Mouse (Mus musculus) kidney, embryonic 16.5 days (tissue): Measurements from ENCODE around the gene Tspan4. TPM values are rescaled to one million over a fixed set of nuclear protein-coding genes. Genes with fewer than 3 reads are reported as not detected.

Experiments
- ATAC-seq: fragments of 200-750 bp; cut with Nextera tagmentation; 2 replicates; pipeline ENCODE4 v1.8.0; 2017; ENCODE audit warnings: moderate TSS enrichment; ENCODE audit not compliant: low FRiP score, low TSS enrichment
- H3K27ac ChIP-seq: fragments of 300-500 bp; sonication (generic); 2 replicates; pipeline ENCODE4 v1.5.1; 2014; ENCODE audit warnings: low read length
- H3K27me3 ChIP-seq: fragments of 300-500 bp; sonication (generic); 2 replicates; pipeline ENCODE4 v1.6.1; 2014; ENCODE audit warnings: low read length, control low read depth, mixed read lengths; ENCODE audit not compliant: insufficient read depth
- H3K36me3 ChIP-seq: fragments of 300-500 bp; sonication (generic); 2 replicates; pipeline ENCODE4 v1.6.1; 2014; ENCODE audit warnings: low read length, control low read depth, mixed read lengths; ENCODE audit not compliant: insufficient read depth
- H3K4me1 ChIP-seq: fragments of 300-500 bp; sonication (generic); 2 replicates; pipeline ENCODE4 v1.6.1; 2014; ENCODE audit warnings: low read length, control low read depth, mixed read lengths; ENCODE audit not compliant: insufficient read depth
- H3K4me2 ChIP-seq: fragments of 300-500 bp; sonication (generic); replicated peaks from 2 replicates; pipeline ENCODE4 v1.6.1; 2014; ENCODE audit warnings: low read depth, low read length
- H3K4me3 ChIP-seq: fragments of 300-500 bp; sonication (generic); 2 replicates; pipeline ENCODE4 v1.5.1; 2014; ENCODE audit warnings: mild to moderate bottlenecking, low read length
- H3K9ac ChIP-seq: fragments of 300-500 bp; sonication (generic); replicated peaks from 2 replicates; pipeline ENCODE4 v1.6.1; 2014; ENCODE audit warnings: low read length
- H3K9me3 ChIP-seq: fragments of 300-500 bp; sonication (generic); 2 replicates; pipeline ENCODE4 v1.6.1; 2016; ENCODE audit warnings: low read length, control low read depth
- WGBS: fragments of 180-500 bp; shearing (Covaris S2); extraction: QIAGEN DNeasy Blood & Tissue Kit; methylation state at CpG from one replicate; pipeline ENCODE4 v1.1.7; 2014; 5-methylcytosine and 5-hydroxymethylcytosine counted together
- polyA plus RNA-seq: library from polyadenylated mRNA; unstranded; fragments of >200 nt; fragmentation: Nextera tagmentation; extraction: Ambion mirVana; gene quantifications from 2 replicates; pipeline ENCODE4 v1.2.1, GENCODE M21; 2015

Tspan4 gene
- polyA plus RNA-seq, 1 experiment from 2014 or later, result 110 TPM

- H3K4me1 ChIP-seq, result peaks cover 21% of the 10 kb centered on the region
- no peaks in the 10 kb centered on the region for H3K9me3 ChIP-seq
- H3K4me3 ChIP-seq, result no peak overlapping the region
- H3K36me3 ChIP-seq, result peaks cover 33% of the 10 kb centered on the region
- no peak overlapping the region for H3K27ac ChIP-seq
- no peak for ATAC-seq
- H3K9ac ChIP-seq, result no peak overlapping the region; the same call in 1 of the 2 replicates
- H3K4me2 ChIP-seq, result no peak overlapping the region
- no peaks in the 10 kb centered on the region for H3K27me3 ChIP-seq
These were observed 23.1 kb upstream of the Tspan4 start for GRCm38 (mm10) chr7:141451928-141452327.

- H3K4me1 ChIP-seq, result peaks cover 16% of the 10 kb centered on the region
- peaks cover 31% of the 10 kb centered on the region for H3K36me3 ChIP-seq
- H3K27me3 ChIP-seq, result no peaks in the 10 kb centered on the region
- ATAC-seq, result no peak
- H3K9me3 ChIP-seq, result no peaks in the 10 kb centered on the region
- H3K27ac ChIP-seq, result no peak overlapping the region
- no peak overlapping the region for H3K4me2 ChIP-seq
- H3K4me3 ChIP-seq, result no peak overlapping the region
- no peak overlapping the region for H3K9ac ChIP-seq
- 78% methylated on average over 2 of the region's 2 CpGs for WGBS
These were observed 21.4 kb upstream of the Tspan4 start for GRCm38 (mm10) chr7:141453636-141454035.

- Histone ChIP-seq H3K27me3 (no peaks in the 10 kb centered on the region), H3K36me3 (peaks cover 33% of the 10 kb centered on the region), H3K4me1 (peaks cover 12% of the 10 kb centered on the region), H3K4me2 (peak within 1 kb of the TSS; percentile 92), H3K27ac (peak within 1 kb of the TSS; percentile 82), H3K9me3 (no peaks in the 10 kb centered on the region), H3K9ac (peak within 1 kb of the TSS; percentile 70), H3K4me3 (peak within 1 kb of the TSS; percentile 77)
- ATAC-seq, result peak; percentile 84
- WGBS, result under 1% methylated on average over 45 of the region's 45 CpGs
These were observed 20.0 kb upstream of the Tspan4 start, which contains the start of gene Pnpla2 for GRCm38 (mm10) chr7:141454967-141455551. Gene Pnpla2 (plus strand): TSS chr7:141455198.

- Histone ChIP-seq H3K27me3 (no peaks in the 10 kb centered on the region), H3K4me3 (peak overlapping the region; percentile 77), H3K9ac (peak overlapping the region; percentile 70), H3K36me3 (peaks cover 26% of the 10 kb centered on the region), H3K4me2 (peak overlapping the region; percentile 92), H3K9me3 (no peaks in the 10 kb centered on the region), H3K27ac (peak overlapping the region; percentile 82), H3K4me1 (peaks cover 12% of the 10 kb centered on the region)
- WGBS, result under 1% methylated on average over 23 of the region's 23 CpGs
- ATAC-seq, result peak; percentile 35
These were observed 19.3 kb upstream of the Tspan4 start for GRCm38 (mm10) chr7:141455610-141456314.

GRCm38 (mm10) chr7:141456739-141457138 lies 18.3 kb upstream of the Tspan4 start:
- Histone ChIP-seq H3K27ac (no peak overlapping the region), H3K27me3 (no peaks in the 10 kb centered on the region), H3K9me3 (no peaks in the 10 kb centered on the region), H3K4me3 (no peak overlapping the region), H3K4me1 (peaks cover 20% of the 10 kb centered on the region), H3K9ac (no peak overlapping the region), H3K36me3 (peaks cover 16% of the 10 kb centered on the region), H3K4me2 (no peak overlapping the region)
- ATAC-seq, result no peak
- WGBS, result 87% methylated on average over 6 of the region's 6 CpGs

GRCm38 (mm10) chr7:141457236-141457635 lies 17.8 kb upstream of the Tspan4 start:
- H3K4me2 ChIP-seq, result no peak overlapping the region
- no peak for ATAC-seq
- H3K9me3 ChIP-seq, result no peaks in the 10 kb centered on the region
- peaks cover 24% of the 10 kb centered on the region for H3K4me1 ChIP-seq
- 93% methylated on average over 14 of the region's 14 CpGs for WGBS
- H3K27me3 ChIP-seq, result peaks cover 1% of the 10 kb centered on the region; the same call in 1 of the 2 replicates
- H3K4me3 ChIP-seq, result no peak overlapping the region
- no peak overlapping the region for H3K27ac ChIP-seq
- H3K9ac ChIP-seq, result no peak overlapping the region
- H3K36me3 ChIP-seq, result peaks cover 11% of the 10 kb centered on the region

GRCm38 (mm10) chr7:141457986-141458660 lies 16.9 kb upstream of the Tspan4 start:
- 76% methylated on average over 15 of the region's 15 CpGs for WGBS
- Histone ChIP-seq H3K4me3 (no peak overlapping the region), H3K27ac (no peak overlapping the region), H3K27me3 (peaks cover 10% of the 10 kb centered on the region), H3K9ac (no peak overlapping the region), H3K36me3 (peaks cover 11% of the 10 kb centered on the region), H3K4me1 (peaks cover 29% of the 10 kb centered on the region), H3K4me2 (no peak overlapping the region), H3K9me3 (no peaks in the 10 kb centered on the region)
- no peak for ATAC-seq

- Histone ChIP-seq H3K4me3 (no peak overlapping the region), H3K27me3 (peaks cover 16% of the 10 kb centered on the region), H3K36me3 (peaks cover 11% of the 10 kb centered on the region), H3K27ac (no peak overlapping the region), H3K4me2 (no peak overlapping the region), H3K4me1 (peaks cover 31% of the 10 kb centered on the region), H3K9ac (no peak overlapping the region), H3K9me3 (no peaks in the 10 kb centered on the region)
- no peak for ATAC-seq
- WGBS, result 88% methylated on average over 11 of the region's 11 CpGs
These were observed 16.4 kb upstream of the Tspan4 start for GRCm38 (mm10) chr7:141458661-141459060.

GRCm38 (mm10) chr7:141459301-141459711 lies 15.7 kb upstream of the Tspan4 start:
- Histone ChIP-seq H3K36me3 (peaks cover 11% of the 10 kb centered on the region), H3K9ac (no peak overlapping the region), H3K27me3 (peaks cover 22% of the 10 kb centered on the region), H3K4me3 (no peak overlapping the region), H3K4me2 (no peak overlapping the region), H3K4me1 (peaks cover 37% of the 10 kb centered on the region), H3K27ac (no peak overlapping the region), H3K9me3 (no peaks in the 10 kb centered on the region)
- no peak for ATAC-seq
- 89% methylated on average over 17 of the region's 17 CpGs for WGBS

GRCm38 (mm10) chr7:141460001-141460390 lies 15.0 kb upstream of the Tspan4 start:
- 53% methylated on average over 5 of the region's 5 CpGs for WGBS

More at GRCm38 (mm10) chr7:141460001-141460390, 15.0 kb upstream of the Tspan4 start:
- no peaks in the 10 kb centered on the region for H3K9me3 ChIP-seq
- peaks cover 39% of the 10 kb centered on the region for H3K4me1 ChIP-seq
- no peak overlapping the region for H3K4me2 ChIP-seq
- H3K36me3 ChIP-seq, result peaks cover 11% of the 10 kb centered on the region
- H3K27ac ChIP-seq, result no peak overlapping the region
- peaks cover 28% of the 10 kb centered on the region for H3K27me3 ChIP-seq
- no peak overlapping the region for H3K4me3 ChIP-seq
- H3K9ac ChIP-seq, result no peak overlapping the region
- no peak for ATAC-seq
